Comparison of ENCODE assay signal across 10 mouse cellular contexts in the genomic region with DNA sequence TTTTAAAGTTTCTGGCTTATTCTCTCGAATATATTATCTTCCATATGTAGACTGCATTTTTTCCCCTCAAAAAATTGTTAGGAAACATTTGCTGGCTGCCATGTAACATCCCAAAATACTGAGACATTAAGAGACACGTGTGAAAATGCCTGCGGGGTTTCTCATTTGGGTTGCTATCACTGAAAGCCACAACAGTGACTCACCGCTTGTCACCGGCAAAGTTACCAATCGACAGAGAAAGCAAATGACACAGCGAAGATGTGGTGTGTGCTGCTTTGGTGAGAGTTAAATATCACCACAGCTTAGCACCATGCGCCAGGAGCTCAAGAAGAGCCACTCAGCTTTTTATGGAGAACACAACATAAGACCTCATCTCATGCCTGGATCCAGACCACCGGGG. TPM values are rescaled to one million over a fixed set of nuclear protein-coding genes. Genes with fewer than 3 reads are reported as not detected.
DNase-seq lines count a peak whose midpoint lies in the region; ATAC-seq and TF ChIP-seq lines count a peak whose summit lies in the region.
"Had no signal": no experiment of that assay in that cellular context is flagged by ENCODE, and none has a peak within 500 bp of the region (broad histone marks: within the 10 kb centered on the region; RNA-seq: fewer than 3 reads in every experiment).

No protein-coding gene starts in this region.

- intact Hi-C loops in heart, postnatal 36 days (cut with DNase I), result no loop called here
- intact Hi-C loops in gastrocnemius, adult 2 months (cut with DNase I), result no loop called here

- H3K27ac ChIP-seq in gastrocnemius, adult 2 months, result no peak overlapping the region

- peak; percentile 29 for DNase-seq in heart, adult 11 months
- DNase-seq in heart, postnatal 36 days, result no peak
- peak; percentile 42 to 46 for DNase-seq in right cerebral cortex, adult 2 months (ENCODE audit: low spot score in 2 of 2)
- DNase-seq in right cerebral cortex, postnatal 4 days, result no peak
- no peak for DNase-seq in gastrocnemius, adult 2 months
- no peak for DNase-seq in retina, postnatal 1 day
- DNase-seq: gastrocnemius, postnatal 14 days; lung, adult 18-20 months had no signal

- peak; percentile 63 to 64 for ATAC-seq in hematopoietic stem cell, adult 5-6 weeks (replicated peaks in 1 of 2; ENCODE audit: insufficient read depth in 1 of 2, low FRiP score in 2 of 2, low TSS enrichment in 1 of 2, low read depth in 1 of 2, poor library complexity in 2 of 2, severe bottlenecking in 2 of 2)

- H3K4me3 ChIP-seq in gastrocnemius, adult 2 months, result no peak overlapping the region
- H3K4me3 ChIP-seq: erythroblast, embryonic 14.5 days had no signal

- TF ChIP-seq CTCF in gastrocnemius, adult 2 months (IDR thresholded peaks at IDR 0.05), result no peak

RNA-seq across cellular contexts. Expression of gene Rerg, which starts 44.9 kb away (rescaled TPM):
- 1 to 10 TPM; 3.6 to 4.1 TPM for total RNA-seq in heart, postnatal 36 days (2021)
- total RNA-seq in hematopoietic stem cell, adult 5-6 weeks (2017), result not detected in 2 replicates
- total RNA-seq in gastrocnemius, adult 2 months (2021), result 1 to 10 TPM; 1.4 to 1.7 TPM

Comparison
In these comparisons a context has a peak if more than half of its experiments do, and no peak if none do; other contexts are left out.
1. DNase-seq: peak in heart, adult 11 months (single experiment) and right cerebral cortex, adult 2 months (2 of 2); none in heart, postnatal 36 days (0 of 2), right cerebral cortex, postnatal 4 days (single experiment), gastrocnemius, adult 2 months (single experiment) and retina, postnatal 1 day (single experiment).